Mouse (Mus musculus) heart, postnatal 0 days (tissue): ENCODE data around the gene Cntnap5c.

Source experiments
- CTCF ChIP-seq: IDR thresholded peaks from 2 replicates; pipeline ENCODE4 v1.5.1; 2016; ENCODE audit warnings: antibody characterized with exemption, control low read depth, low read depth
- EP300 ChIP-seq: IDR thresholded peaks from 2 replicates; pipeline ENCODE4 v1.6.1; 2016; ENCODE audit warnings: antibody characterized with exemption, low read depth

DNA sequence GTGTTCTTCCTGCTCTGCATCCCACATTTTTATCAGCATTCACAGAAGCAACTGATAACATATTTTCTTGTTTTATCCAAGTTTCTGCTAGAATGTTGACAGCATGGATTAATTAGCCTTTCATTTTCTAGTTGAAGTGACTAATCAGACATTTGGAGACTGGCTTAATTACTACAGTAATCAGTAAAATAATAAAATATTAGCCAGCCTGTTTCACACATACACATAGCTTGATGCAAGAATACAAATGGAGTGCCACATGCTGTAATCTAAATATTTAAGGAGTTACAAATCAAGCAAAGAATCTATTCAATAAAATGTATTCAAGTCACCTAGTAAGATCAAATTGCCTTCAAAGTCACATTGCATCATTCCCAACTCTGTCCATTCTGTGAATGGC lies 275.8 kb downstream of the Cntnap5c start:
- TF ChIP-seq CTCF (no peak), EP300 (no peak)
